Mouse (Mus musculus): ENCODE data around the gene Mob4.
"Not testable (repeated sequence)": the region's sequence is repeated elsewhere in the genome, so short reads cannot be mapped to it uniquely, and the experiment has no call there.

Gene Mob4

GRCm38 (mm10) chr1:55130943-55131401, at the start of gene Mob4:
TSS of gene Mob4 (plus strand) at chr1:55131231.
- DNase-seq (ENCODE audit: low read depth, low spot score) = peak; percentile 93

- DNase-seq (ENCODE audit: low read depth, low spot score) = no peak
These were observed 48.9 kb upstream of the Mob4 start for GRCm38 (mm10) chr1:55082106-55082505.

- DNase-seq (ENCODE audit: low read depth, low spot score) = no peak
These were observed 45.2 kb upstream of the Mob4 start for GRCm38 (mm10) chr1:55085781-55086366.

- peak; percentile 9 for DNase-seq (ENCODE audit: low read depth, low spot score)
These were observed 44.1 kb upstream of the Mob4 start for GRCm38 (mm10) chr1:55086868-55087400.

- peak; percentile 19 for DNase-seq (ENCODE audit: low read depth, low spot score)
These were observed 43.6 kb upstream of the Mob4 start for GRCm38 (mm10) chr1:55087401-55087904.

- peak; percentile 94 for DNase-seq (ENCODE audit: low read depth, low spot score)
These were observed 43.0 kb upstream of the Mob4 start, which contains the start of the genes Hspe1 and Hspd1 for GRCm38 (mm10) chr1:55087932-55088610. TSS of gene Hspe1 (plus strand) at chr1:55088132. TSS of gene Hspd1 (minus strand) at chr1:55088243.

- no peak for DNase-seq (ENCODE audit: low read depth, low spot score)
These were observed 42.2 kb upstream of the Mob4 start for GRCm38 (mm10) chr1:55088611-55089497.

GRCm38 (mm10) chr1:55089498-55090064, 41.5 kb upstream of the Mob4 start:
- DNase-seq (ENCODE audit: low read depth, low spot score) = no peak

- DNase-seq (ENCODE audit: low read depth, low spot score) = no peak
These were observed 39.0 kb upstream of the Mob4 start for GRCm38 (mm10) chr1:55092056-55092455.

- DNase-seq (ENCODE audit: low read depth, low spot score) = no peak
These were observed 38.6 kb upstream of the Mob4 start for GRCm38 (mm10) chr1:55092469-55092868.

- DNase-seq (ENCODE audit: low read depth, low spot score) = no peak
These were observed 24.0 kb upstream of the Mob4 start for GRCm38 (mm10) chr1:55106919-55107585.

- no peak for DNase-seq (ENCODE audit: low read depth, low spot score)
These were observed 23.4 kb upstream of the Mob4 start for GRCm38 (mm10) chr1:55107644-55108043.

GRCm38 (mm10) chr1:55108473-55108872, 22.6 kb upstream of the Mob4 start:
- DNase-seq (ENCODE audit: low read depth, low spot score) = no peak

- DNase-seq (ENCODE audit: low read depth, low spot score) = no peak
These were observed 21.8 kb upstream of the Mob4 start for GRCm38 (mm10) chr1:55109066-55109766.

- no peak for DNase-seq (ENCODE audit: low read depth, low spot score)
These were observed 8.0 kb upstream of the Mob4 start for GRCm38 (mm10) chr1:55123046-55123445.

- no peak for DNase-seq (ENCODE audit: low read depth, low spot score)
These were observed 7.5 kb upstream of the Mob4 start for GRCm38 (mm10) chr1:55123561-55123960.

GRCm38 (mm10) chr1:55124136-55124535, 6.9 kb upstream of the Mob4 start:
- not testable (repeated sequence) for DNase-seq (ENCODE audit: low read depth, low spot score)

GRCm38 (mm10) chr1:55129716-55130115, 1.3 kb upstream of the Mob4 start:
- no peak for DNase-seq (ENCODE audit: low read depth, low spot score)

- DNase-seq (ENCODE audit: low read depth, low spot score) = no peak
These were observed 678 bp upstream of the Mob4 start for GRCm38 (mm10) chr1:55130190-55130916.

All from telencephalon, adult 2 months (tissue).